Mouse (Mus musculus): Measurements from ENCODE around the gene Wfdc12. TPM values are rescaled to one million over a fixed set of nuclear protein-coding genes. Genes with fewer than 3 reads are reported as not detected.

Gene Wfdc12
- polyA plus RNA-seq, 1 experiment = not detected

GRCm38 (mm10) chr2:164152341-164152740 lies 38.1 kb downstream of the Wfdc12 start:
- no peak for DNase-seq (ENCODE audit: low read depth)
- TF ChIP-seq CTCF (IDR thresholded peaks at IDR 0.05; ENCODE audit: borderline replicate concordance, extremely low read depth, insufficient read depth, insufficient read length) (no peak), POLR2A (IDR thresholded peaks at IDR 0.05; ENCODE audit: borderline replicate concordance, extremely low read depth, insufficient read depth, insufficient read length, poor library complexity, severe bottlenecking) (no peak)

DNA sequence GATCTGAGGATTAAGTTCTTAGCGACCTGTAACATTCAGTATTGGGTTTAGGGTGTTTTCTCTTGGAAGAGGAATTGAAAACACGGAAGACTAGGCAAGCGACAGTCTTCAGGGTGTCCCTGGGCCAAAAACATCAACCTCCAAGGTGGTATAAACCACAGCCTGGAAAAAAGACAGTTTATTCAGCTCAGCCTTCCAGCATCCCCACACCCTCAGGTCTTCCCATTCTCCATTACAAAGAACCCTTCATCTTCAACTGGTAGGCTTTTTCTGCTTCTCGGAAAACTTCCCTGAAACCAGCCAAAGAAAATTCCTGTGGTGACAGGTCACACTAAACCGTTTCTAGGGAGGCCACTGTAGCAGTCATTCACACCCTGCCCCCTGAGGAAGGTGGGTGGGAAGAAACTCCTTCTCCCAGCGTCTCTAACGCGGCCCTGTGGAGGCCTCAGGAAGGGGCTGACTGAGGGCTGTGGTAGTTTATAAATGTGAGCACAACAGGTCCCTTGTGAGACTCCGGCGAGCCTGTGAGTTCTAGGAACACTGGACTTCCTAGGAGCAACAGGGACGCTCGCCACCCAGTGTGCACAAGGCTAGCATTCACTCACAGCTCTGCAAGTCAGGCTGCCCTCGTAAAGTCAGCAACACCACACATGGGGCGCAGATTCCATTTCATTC lies 40.2 kb downstream of the Wfdc12 start:
- TF ChIP-seq POLR2A (IDR thresholded peaks at IDR 0.05; ENCODE audit: borderline replicate concordance, extremely low read depth, insufficient read depth, insufficient read length, poor library complexity, severe bottlenecking) = no peak
- TF ChIP-seq CTCF (IDR thresholded peaks at IDR 0.05; ENCODE audit: borderline replicate concordance, extremely low read depth, insufficient read depth, insufficient read length) = no peak
- DNase-seq (ENCODE audit: low read depth) = peak; percentile 32

GRCm38 (mm10) chr2:164146556-164146955 lies 43.9 kb downstream of the Wfdc12 start:
- DNase-seq (ENCODE audit: low read depth) = no peak
- no peak for TF ChIP-seq POLR2A (IDR thresholded peaks at IDR 0.05; ENCODE audit: borderline replicate concordance, extremely low read depth, insufficient read depth, insufficient read length, poor library complexity, severe bottlenecking)
- no peak for TF ChIP-seq CTCF (IDR thresholded peaks at IDR 0.05; ENCODE audit: borderline replicate concordance, extremely low read depth, insufficient read depth, insufficient read length)

GRCm38 (mm10) chr2:164144541-164144940 lies 45.9 kb downstream of the Wfdc12 start:
- no peak for DNase-seq (ENCODE audit: low read depth)
- TF ChIP-seq CTCF (IDR thresholded peaks at IDR 0.05; ENCODE audit: borderline replicate concordance, extremely low read depth, insufficient read depth, insufficient read length) = no peak
- no peak for TF ChIP-seq POLR2A (IDR thresholded peaks at IDR 0.05; ENCODE audit: borderline replicate concordance, extremely low read depth, insufficient read depth, insufficient read length, poor library complexity, severe bottlenecking)

- DNase-seq (ENCODE audit: low read depth) = peak; percentile 10
- TF ChIP-seq CTCF (IDR thresholded peaks at IDR 0.05; ENCODE audit: borderline replicate concordance, extremely low read depth, insufficient read depth, insufficient read length) (no peak), POLR2A (IDR thresholded peaks at IDR 0.05; ENCODE audit: borderline replicate concordance, extremely low read depth, insufficient read depth, insufficient read length, poor library complexity, severe bottlenecking) (no peak)
These were observed 46.4 kb downstream of the Wfdc12 start for GRCm38 (mm10) chr2:164144025-164144424.

DNA sequence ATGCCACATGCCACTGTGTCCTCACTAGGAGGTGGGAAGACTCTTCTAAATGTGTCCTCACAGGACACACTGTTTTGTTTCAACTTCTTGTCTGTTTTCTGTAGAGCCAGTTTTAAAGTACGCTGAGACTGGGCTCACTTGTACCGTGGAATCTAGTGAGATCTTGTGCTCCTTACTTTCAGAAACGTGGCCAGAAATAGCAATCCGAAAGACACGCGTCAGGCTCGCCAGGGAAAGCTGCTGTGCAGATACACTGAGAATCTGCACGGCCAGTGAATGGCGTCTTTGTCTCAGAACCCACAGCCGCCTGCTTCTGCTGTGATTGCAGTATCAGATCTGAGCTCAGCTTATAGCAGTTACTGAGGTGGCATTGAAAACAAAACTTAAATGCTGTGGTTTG lies 48.4 kb downstream of the Wfdc12 start:
- DNase-seq (ENCODE audit: low read depth) = peak; percentile 55

More for the DNA sequence above, 48.4 kb downstream of the Wfdc12 start:
- TF ChIP-seq CTCF (IDR thresholded peaks at IDR 0.05; ENCODE audit: borderline replicate concordance, extremely low read depth, insufficient read depth, insufficient read length) (no peak), POLR2A (IDR thresholded peaks at IDR 0.05; ENCODE audit: borderline replicate concordance, extremely low read depth, insufficient read depth, insufficient read length, poor library complexity, severe bottlenecking) (no peak)

Other genes with a start within 250 kb of the Wfdc12 start
- 139 and 214 TPM in 2 replicates for gene Ywhab, start 195.6 kb downstream of the Wfdc12 start, polyA plus RNA-seq (2012; rRNA removed)
- gene Pabpc1l, start 165.2 kb downstream of the Wfdc12 start, polyA plus RNA-seq (2012; rRNA removed) = 2.7 and 2.8 TPM in 2 replicates
- gene Stk4, start 120.3 kb downstream of the Wfdc12 start, polyA plus RNA-seq (2012; rRNA removed) = 21.7 and 24.8 TPM in 2 replicates
- 30.8 and 36.0 TPM in 2 replicates for gene Tomm34, start 119.4 kb downstream of the Wfdc12 start, polyA plus RNA-seq (2012; rRNA removed)
- 0.83 and 1.5 TPM in 2 replicates for gene Kcns1, start 19.5 kb downstream of the Wfdc12 start, polyA plus RNA-seq (2012; rRNA removed)
- not detected in 2 replicates for gene Wfdc5, start 7.9 kb downstream of the Wfdc12 start, polyA plus RNA-seq (2012; rRNA removed)
- not detected in 2 replicates for gene Wfdc15a, start 9.5 kb upstream of the Wfdc12 start, polyA plus RNA-seq (2012; rRNA removed)
- gene Wfdc15b, start 31.1 kb upstream of the Wfdc12 start, polyA plus RNA-seq (2012; rRNA removed) = not detected in 2 replicates
- gene Svs2, start 47.9 kb upstream of the Wfdc12 start, polyA plus RNA-seq (2012; rRNA removed) = not detected in 2 replicates
- not detected in 2 replicates for gene Svs3b, start 66.0 kb upstream of the Wfdc12 start, polyA plus RNA-seq (2012; rRNA removed)
- gene Svs4, start 87.9 kb upstream of the Wfdc12 start, polyA plus RNA-seq (2012; rRNA removed) = not detected in 2 replicates
- gene Svs3a, start 98.7 kb upstream of the Wfdc12 start, polyA plus RNA-seq (2012; rRNA removed) = not detected in 2 replicates
- gene Svs6, start 126.1 kb upstream of the Wfdc12 start, polyA plus RNA-seq (2012; rRNA removed) = not detected in 2 replicates
- not detected in 2 replicates for gene Svs5, start 142.1 kb upstream of the Wfdc12 start, polyA plus RNA-seq (2012; rRNA removed)
- 0.22 TPM in 1 of 2 replicates, not detected in the other for gene Slpi, start 198.5 kb upstream of the Wfdc12 start, polyA plus RNA-seq (2012; rRNA removed)
- 0.04 and 0.10 TPM in 2 replicates for gene Rbpjl, start 212.5 kb upstream of the Wfdc12 start, polyA plus RNA-seq (2012; rRNA removed)
- 1.8 and 2.5 TPM in 2 replicates for gene Matn4, start 214.6 kb upstream of the Wfdc12 start, polyA plus RNA-seq (2012; rRNA removed)